8 mouse cellular contexts compared by ENCODE assay signal in genomic region chr19:46572548-46572947, GRCm38 (mm10). TPM values are rescaled to one million over a fixed set of nuclear protein-coding genes. Genes with fewer than 3 reads are reported as not detected.
DNase-seq lines count a peak whose midpoint lies in the region; ATAC-seq lines count a peak whose summit lies in the region.

No protein-coding gene starts in this region.

- peak overlapping the region; percentile 84 for H3K4me3 ChIP-seq in kidney, embryonic 16.5 days (ENCODE audit: low read length)
- H3K4me3 ChIP-seq in hindbrain, embryonic 13.5 days, result peak overlapping the region; percentile 79
- peak overlapping the region; percentile 97 for H3K4me3 ChIP-seq in megakaryocyte, embryonic 14.5 days (replicated peaks)

- no peaks in the 10 kb centered on the region for H3K9me3 ChIP-seq in kidney, embryonic 16.5 days (ENCODE audit: low read length)
- H3K9me3 ChIP-seq in hindbrain, embryonic 13.5 days, result no peaks in the 10 kb centered on the region
- H3K9me3 ChIP-seq in megakaryocyte, embryonic 14.5 days, result peaks cover 3% of the 10 kb centered on the region; the same call in 1 of the 2 replicates

- H3K9ac ChIP-seq in kidney, embryonic 16.5 days (replicated peaks; ENCODE audit: low read length), result peak overlapping the region; percentile 78
- H3K9ac ChIP-seq in hindbrain, embryonic 13.5 days, result peak overlapping the region; percentile 89

- no peaks in the 10 kb centered on the region for H3K27me3 ChIP-seq in kidney, embryonic 16.5 days (ENCODE audit: insufficient read depth, low read length)
- no peaks in the 10 kb centered on the region for H3K27me3 ChIP-seq in hindbrain, embryonic 13.5 days
- peaks cover 1% of the 10 kb centered on the region for H3K27me3 ChIP-seq in megakaryocyte, embryonic 14.5 days (replicated peaks)

- DNase-seq in kidney, postnatal 10 days, result no peak
- peak; percentile 17 for DNase-seq in c-Kit-negative CD71-positive TER-119-positive erythroid progenitor cells, embryonic 14.5 days (ENCODE audit: low read depth, low spot score)
- DNase-seq in layer of hippocampus, postnatal 10 days (ENCODE audit: low spot score in 2 of 2), result no peak
- no peak for DNase-seq in layer of hippocampus, postnatal 25 days (ENCODE audit: extremely low spot score in 1 of 2, low spot score in 1 of 2)
- no peak for DNase-seq in layer of hippocampus, adult 9-11 months

- H3K4me2 ChIP-seq in kidney, embryonic 16.5 days (replicated peaks; ENCODE audit: low read depth, low read length), result peak overlapping the region; percentile 88
- H3K4me2 ChIP-seq in hindbrain, embryonic 13.5 days, result peak overlapping the region; percentile 71

- H3K27ac ChIP-seq in kidney, embryonic 16.5 days (ENCODE audit: low read length), result peak overlapping the region; percentile 86
- H3K27ac ChIP-seq in hindbrain, embryonic 13.5 days, result peak overlapping the region; percentile 90

- H3K36me3 ChIP-seq in kidney, embryonic 16.5 days (ENCODE audit: insufficient read depth, low read length), result no peaks in the 10 kb centered on the region
- peaks cover 2% of the 10 kb centered on the region for H3K36me3 ChIP-seq in hindbrain, embryonic 13.5 days
- no peaks in the 10 kb centered on the region for H3K36me3 ChIP-seq in megakaryocyte, embryonic 14.5 days (replicated peaks; ENCODE audit: low read length)

- under 1% methylated on average over 17 of the region's 17 CpGs for WGBS in kidney, embryonic 16.5 days
- under 1% methylated on average over 17 of the region's 17 CpGs for WGBS in hindbrain, embryonic 13.5 days

- peaks cover 25% of the 10 kb centered on the region for H3K4me1 ChIP-seq in kidney, embryonic 16.5 days (ENCODE audit: insufficient read depth, low read length)
- H3K4me1 ChIP-seq in hindbrain, embryonic 13.5 days (replicated peaks), result peaks cover 36% of the 10 kb centered on the region
- peaks cover 21% of the 10 kb centered on the region for H3K4me1 ChIP-seq in megakaryocyte, embryonic 14.5 days

- ATAC-seq in kidney, embryonic 16.5 days (ENCODE audit: low FRiP score, low TSS enrichment), result no peak; the same call in 1 of the 2 replicates
- peak; percentile 58 for ATAC-seq in hindbrain, embryonic 13.5 days (ENCODE audit: low FRiP score)

RNA-seq across cellular contexts. Expression of gene Arl3, which starts 0.5 kb away (rescaled TPM):
- polyA plus RNA-seq in kidney, embryonic 16.5 days (2015; fragmentation: Nextera tagmentation; extraction: Ambion mirVana), result 142 and 148 TPM in 2 replicates
- polyA plus RNA-seq in hindbrain, embryonic 13.5 days (2015; fragmentation: Nextera tagmentation; extraction: Ambion mirVana), result 212 and 220 TPM in 2 replicates
- 5.8 and 22.9 TPM in 2 replicates for polyA plus RNA-seq in megakaryocyte, embryonic 14.5 days (2012; ENCODE audit: insufficient read depth, low replicate concordance)
- 100 to 1,000 TPM; 133 to 138 TPM for total RNA-seq in layer of hippocampus, postnatal 10 days (2021)
- 100 to 1,000 TPM; 123 to 127 TPM for total RNA-seq in layer of hippocampus, postnatal 25 days (2021)

RNA-seq across cellular contexts. Expression of gene Sfxn2, which starts 0.6 kb away (rescaled TPM):
- polyA plus RNA-seq in kidney, embryonic 16.5 days (2015; fragmentation: Nextera tagmentation; extraction: Ambion mirVana), result 39.4 and 41.1 TPM in 2 replicates
- 10.3 and 12.6 TPM in 2 replicates for polyA plus RNA-seq in hindbrain, embryonic 13.5 days (2015; fragmentation: Nextera tagmentation; extraction: Ambion mirVana)
- 0.38 TPM in 1 of 2 replicates, not detected in the other for polyA plus RNA-seq in megakaryocyte, embryonic 14.5 days (2012; ENCODE audit: insufficient read depth, low replicate concordance)
- total RNA-seq in layer of hippocampus, postnatal 10 days (2021), result 1 to 10 TPM; 8.5 to 9.9 TPM
- 1 to 10 TPM; 4.4 to 6.3 TPM for total RNA-seq in layer of hippocampus, postnatal 25 days (2021)

RNA-seq across cellular contexts. Expression of gene Wbp1l, which starts 26.3 kb away (rescaled TPM):
- polyA plus RNA-seq in kidney, embryonic 16.5 days (2015; fragmentation: Nextera tagmentation; extraction: Ambion mirVana), result 53.4 and 54.4 TPM in 2 replicates
- 42.2 and 44.5 TPM in 2 replicates for polyA plus RNA-seq in hindbrain, embryonic 13.5 days (2015; fragmentation: Nextera tagmentation; extraction: Ambion mirVana)
- 43.5 and 51.0 TPM in 2 replicates for polyA plus RNA-seq in megakaryocyte, embryonic 14.5 days (2012; ENCODE audit: insufficient read depth, low replicate concordance)
- 10 to 100 TPM; 32.5 to 39.0 TPM for total RNA-seq in layer of hippocampus, postnatal 10 days (2021)
- 10 to 100 TPM; 37.8 to 37.9 TPM for total RNA-seq in layer of hippocampus, postnatal 25 days (2021)
